Mouse (Mus musculus) cerebellum, postnatal 36 days (tissue): ENCODE measurements around the gene Frmd4a.
"Not testable (repeated sequence)": the region's sequence is repeated elsewhere in the genome, so short reads cannot be mapped to it uniquely, and the experiment has no call there.

Experiments
- DNase-seq, 2 experiments: peaks; one replicate each; pipeline ENCODE4 v3.0.0; 2021 to 2022; ENCODE audit warnings: mixed read lengths in 2 of 2

The Frmd4a gene

DNA sequence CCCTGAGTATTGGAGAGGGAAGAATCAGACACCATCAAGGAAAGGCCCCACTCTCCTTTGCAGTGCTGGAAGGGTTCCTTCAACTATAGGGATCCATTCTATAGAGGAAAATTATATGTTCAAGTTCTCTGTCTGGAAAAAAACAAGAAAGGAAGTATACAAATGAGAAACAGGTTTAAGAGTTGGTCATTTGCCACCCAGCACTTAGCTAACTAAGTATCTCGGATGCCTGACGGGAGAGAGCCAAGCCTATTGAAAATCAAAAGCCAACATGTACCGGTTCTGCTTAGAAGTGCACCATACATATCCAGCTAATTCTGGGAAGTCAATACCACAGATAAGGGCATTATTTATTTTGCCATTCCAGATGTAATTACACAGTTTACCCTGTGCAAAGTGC lies 274.2 kb downstream of the Frmd4a start:
- no peak for DNase-seq

DNA sequence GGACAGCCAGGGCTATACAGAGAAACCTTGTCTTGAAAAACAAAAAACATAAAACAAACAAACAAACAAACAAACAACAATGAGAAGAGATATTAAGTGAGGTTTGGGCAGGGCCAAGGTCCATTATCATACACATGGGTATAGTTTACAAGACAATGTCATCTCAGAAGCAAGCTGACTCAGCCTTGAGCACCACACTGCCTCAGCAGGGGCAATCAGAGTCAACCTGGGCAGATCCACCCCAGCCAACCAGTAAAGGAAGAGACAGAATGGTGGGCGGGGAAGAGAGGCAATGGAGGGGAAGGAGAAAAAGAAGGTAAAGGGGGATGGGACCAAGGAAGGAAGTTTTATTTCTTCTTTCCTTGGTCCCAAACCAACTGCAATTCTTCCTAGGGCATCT lies 276.2 kb downstream of the Frmd4a start:
- no peak for DNase-seq

DNA sequence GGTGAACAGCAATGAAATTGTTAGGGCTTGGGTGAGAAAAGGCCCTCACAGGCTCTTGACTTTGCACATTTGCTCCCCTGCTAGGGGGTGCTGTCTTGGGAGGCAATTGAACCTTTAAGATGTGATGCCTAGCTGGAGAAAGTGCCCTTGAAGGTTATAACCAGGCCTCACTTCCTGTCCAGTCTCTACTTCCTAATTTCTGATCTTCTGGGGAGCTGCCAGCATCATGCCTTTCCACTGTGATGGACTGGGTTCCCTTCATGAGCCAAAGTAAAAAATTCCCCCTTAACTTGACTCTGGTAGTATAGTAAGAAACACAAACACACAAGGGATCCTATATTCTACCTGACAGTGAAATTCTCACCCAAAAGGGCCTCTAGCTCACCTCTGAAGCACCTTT lies 278.1 kb downstream of the Frmd4a start:
- no peak for DNase-seq

DNA sequence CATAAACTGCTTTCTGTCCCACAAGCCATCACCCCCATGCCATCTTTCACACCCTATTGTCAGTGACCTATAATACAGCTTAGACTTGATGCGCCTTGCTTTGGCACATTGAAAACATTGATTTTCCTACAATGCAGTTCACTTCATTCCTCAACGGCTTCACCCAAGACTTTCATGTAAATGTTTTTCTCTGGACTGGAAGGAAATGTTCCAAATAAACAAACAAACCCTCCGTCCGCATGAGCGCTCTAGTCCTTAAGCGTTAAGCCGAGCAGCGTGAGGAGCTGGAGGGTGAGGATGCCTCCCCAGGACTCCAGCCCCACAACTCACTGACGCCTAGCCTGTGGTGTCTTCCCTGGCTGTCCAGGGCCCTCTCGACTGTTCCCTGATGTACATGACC lies 279.4 kb downstream of the Frmd4a start:
- DNase-seq = no peak

DNA sequence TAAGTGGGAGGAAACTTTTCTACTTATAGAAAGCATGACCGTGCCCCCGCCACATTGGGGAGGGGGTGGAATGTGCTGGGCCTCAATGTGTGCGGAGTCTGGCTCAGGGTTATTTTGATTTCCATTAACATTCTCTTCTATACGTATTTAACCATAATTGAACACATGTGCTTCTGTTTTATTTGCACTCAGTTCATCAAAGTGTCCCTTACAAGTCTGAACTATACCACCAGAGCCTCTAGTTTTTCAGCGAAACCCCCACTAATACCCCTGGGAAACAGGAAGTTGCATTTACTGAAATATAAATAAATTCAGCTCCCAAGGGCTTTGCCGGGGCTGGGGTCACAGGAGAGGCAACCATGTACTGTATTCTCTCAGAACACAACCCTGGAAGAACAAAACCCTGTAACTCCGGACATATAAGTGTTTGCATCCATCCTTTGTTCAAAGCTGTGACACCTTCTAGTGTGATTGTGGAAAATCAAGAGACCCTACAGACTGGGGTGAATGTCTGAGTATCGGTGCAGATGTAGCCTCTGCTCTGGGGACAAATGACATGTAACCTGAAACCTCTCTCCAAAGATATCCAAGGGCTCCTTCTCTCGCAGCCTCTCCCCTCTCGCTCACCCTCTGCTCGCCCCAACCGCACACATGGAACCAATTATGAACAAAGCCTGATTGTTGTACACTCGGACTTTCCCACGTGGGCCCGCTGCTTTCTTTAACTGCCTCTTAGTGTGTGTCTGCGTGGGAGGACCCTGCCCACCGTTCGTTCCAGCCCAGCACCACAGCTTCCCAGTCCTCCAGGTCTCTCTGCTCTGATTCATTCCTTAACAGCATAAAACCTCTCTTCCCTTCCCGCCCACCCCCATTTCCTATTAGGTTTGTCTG lies 281.1 kb downstream of the Frmd4a start:
- DNase-seq = no peak

DNA sequence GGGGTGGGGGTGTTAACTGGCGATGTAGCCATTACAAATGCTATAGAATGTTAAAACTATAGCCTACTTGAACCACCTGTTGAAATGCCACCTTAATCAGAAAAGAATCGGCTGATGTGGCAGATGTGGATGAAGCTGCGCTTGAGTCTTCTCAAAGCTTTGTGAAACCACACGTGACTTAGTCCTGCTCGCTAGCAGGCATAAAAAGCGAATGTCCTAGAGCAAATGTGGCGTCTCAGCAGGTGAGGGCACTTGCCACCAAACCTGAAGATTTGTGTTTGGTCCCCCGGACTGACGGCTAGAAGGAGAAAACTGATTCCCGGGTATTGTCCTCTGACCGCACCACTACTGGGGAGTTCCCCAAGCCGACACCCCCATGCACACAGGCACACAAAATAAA lies 282.1 kb downstream of the Frmd4a start:
- DNase-seq = no peak

DNA sequence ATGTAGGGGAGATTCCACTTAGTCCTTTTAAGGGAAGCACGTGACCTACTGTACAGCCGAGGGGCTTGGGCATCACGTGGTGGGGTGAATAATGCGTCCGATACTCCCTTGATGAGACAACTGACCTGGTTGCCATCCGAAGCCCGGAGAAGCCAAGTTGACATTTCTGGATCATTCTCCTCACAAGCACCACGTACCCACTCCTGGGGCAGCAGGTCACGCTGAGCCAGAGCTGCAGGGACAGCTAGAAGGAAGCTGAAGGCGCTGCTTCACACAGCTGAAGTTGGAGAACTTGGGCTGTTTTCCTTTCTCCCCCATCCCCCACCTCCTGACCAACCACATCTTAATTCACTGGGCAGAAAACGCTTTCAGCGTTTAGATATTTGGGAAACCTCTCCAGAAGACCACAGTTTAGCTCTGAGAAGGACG lies 282.9 kb downstream of the Frmd4a start:
- no peak for DNase-seq

DNA sequence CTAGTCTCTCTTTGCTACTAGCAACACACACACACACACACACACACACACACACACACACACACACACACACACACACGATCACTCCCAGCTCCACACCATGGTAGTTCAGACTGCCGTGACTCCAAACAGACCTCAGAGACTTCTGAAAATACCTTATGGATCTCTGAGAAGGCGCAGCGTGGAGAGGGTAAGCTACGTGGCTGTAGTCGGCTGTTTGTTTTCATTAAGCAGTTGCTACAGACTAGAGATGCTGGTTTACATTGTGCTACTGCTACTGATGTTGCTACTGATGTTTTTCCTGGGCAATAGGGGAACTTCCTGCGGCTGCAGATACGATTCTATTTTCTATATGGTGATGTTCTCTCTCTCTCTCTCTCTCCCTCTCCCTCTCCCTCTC lies 283.3 kb downstream of the Frmd4a start:
- no peak for DNase-seq

DNA sequence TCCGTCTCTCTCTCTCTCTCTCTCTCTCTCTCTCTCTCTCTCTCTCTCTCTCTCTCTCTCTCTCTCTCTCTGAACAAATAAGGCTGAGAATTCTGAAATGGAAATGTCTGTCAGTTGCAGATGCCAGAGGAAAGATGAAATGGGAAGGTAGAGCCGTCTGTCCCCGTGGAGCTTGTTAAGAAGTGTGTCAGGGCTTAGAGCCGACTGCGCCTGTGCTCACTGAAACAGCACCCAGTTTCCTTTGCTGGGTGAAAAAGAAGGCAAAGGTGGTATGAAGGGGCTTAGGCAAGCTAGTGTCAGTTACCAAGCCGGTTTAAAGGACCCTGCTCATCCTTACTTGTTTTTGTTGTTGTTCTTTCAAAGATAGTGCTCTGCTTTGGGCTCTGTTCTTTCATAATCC lies 283.7 kb downstream of the Frmd4a start:
- DNase-seq = no peak

DNA sequence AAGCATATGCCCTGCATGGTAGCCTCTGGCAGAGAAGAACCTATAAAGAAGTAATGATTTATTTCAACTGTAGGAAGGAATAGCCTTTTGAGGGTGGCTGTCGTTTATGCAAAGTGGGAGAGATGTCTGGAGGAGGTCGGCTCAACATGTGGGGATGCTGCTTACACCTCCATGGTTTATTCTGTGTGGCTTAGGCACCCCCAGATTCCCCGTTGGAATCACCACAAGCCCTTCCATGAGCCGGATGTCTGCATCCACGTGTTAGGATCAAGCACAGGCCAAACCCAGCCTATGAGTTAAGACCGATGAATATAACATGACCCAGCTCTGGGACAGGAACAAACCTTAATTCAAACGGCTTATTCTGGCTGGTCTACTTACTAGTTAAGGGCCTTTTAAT lies 284.2 kb downstream of the Frmd4a start:
- DNase-seq = no peak

DNA sequence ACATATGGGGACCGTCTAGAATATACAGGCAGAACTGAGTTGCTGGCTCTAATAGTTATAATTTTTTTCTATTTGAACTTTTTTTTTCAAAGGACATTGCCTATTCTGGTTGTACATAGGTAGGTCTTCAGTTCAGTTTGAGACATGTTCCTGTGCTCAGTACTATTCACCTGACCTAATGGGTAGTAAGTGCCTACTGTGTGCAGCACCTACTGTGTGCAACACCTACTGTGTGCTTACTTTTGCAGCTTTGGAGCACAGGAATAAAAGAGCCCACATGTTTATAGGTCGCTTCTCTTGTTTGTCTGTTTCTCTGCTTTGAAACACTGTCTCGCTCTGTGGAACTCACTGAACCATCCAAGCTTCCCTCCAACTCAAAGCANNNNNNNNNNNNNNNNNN lies 284.6 kb downstream of the Frmd4a start:
- DNase-seq = no peak

DNA sequence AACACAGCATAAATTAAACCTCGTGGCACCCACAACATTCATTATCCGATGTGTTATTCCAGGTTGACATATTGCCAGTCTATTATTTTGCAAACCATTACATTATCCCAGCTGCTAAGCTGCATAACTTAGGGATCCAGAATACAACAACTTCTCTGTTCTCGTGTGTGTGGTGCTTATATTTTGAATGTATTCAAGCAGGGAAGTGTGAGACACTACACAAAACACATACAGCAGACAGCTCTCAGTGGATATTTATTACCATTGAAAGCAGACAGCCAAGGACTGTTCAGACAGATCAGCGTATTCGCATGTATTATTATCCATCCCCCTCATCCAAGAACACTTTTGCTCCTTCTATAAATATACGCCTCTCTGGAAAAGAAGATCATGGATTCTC lies 289.6 kb downstream of the Frmd4a start:
- DNase-seq = no peak

DNA sequence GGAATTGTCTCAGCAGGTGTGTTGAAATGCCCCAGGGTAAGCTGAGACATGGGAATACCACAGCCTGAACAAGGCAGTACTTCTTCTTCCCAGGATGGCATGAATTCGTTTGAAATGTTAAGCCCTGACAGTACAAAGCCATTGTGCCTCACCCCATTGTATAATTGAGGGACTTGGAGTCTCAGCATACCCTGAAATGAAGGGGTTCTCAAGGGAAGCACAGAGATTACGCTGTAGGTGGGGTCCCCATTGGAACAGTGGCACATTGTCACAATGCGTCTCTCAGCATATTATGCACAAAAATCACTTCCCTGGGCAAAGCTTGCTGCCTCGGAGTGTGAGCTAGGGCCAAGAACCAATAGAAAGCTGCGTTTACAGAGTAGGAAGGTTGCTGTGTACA lies 297.0 kb downstream of the Frmd4a start:
- DNase-seq = no peak

DNA sequence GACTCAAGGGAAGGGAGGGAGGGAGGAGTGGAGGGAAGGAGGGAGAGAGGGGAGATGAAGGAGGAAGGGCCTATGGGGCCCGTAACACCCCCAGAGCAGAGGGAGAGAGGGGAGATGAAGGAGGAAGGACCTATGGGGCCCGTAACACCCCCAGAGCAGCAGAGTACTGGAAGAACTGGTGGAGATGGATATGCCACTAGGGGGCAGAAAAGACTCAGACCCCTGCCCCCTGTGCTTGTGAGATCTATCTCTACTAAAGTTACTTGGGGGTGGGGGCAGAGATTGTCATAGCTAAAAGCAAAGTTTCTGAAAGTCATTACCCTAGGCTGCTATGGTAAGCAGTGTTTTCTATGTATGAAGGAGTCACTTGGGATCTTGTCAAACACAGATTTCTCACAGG lies 299.1 kb downstream of the Frmd4a start:
- no peak for DNase-seq

DNA sequence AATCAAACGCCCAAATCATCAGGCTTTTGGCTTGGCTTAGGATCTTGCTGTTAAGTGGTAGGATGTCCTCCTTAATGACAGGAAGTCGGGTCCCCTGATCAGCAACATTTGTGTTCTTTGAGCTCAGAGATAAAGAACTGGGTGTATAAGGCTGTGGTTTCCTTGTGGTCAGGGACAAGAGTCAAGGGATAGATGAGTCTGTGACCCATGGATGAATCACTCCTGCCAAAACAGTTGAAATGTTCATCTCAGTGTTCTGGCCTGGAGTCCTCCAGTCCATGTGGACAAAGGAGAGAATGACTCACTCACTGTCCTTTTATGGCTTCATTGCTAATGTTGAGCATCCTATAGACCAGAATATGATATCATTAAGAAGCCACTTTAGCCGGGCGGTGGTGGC lies 300.6 kb downstream of the Frmd4a start:
- DNase-seq = no peak

DNA sequence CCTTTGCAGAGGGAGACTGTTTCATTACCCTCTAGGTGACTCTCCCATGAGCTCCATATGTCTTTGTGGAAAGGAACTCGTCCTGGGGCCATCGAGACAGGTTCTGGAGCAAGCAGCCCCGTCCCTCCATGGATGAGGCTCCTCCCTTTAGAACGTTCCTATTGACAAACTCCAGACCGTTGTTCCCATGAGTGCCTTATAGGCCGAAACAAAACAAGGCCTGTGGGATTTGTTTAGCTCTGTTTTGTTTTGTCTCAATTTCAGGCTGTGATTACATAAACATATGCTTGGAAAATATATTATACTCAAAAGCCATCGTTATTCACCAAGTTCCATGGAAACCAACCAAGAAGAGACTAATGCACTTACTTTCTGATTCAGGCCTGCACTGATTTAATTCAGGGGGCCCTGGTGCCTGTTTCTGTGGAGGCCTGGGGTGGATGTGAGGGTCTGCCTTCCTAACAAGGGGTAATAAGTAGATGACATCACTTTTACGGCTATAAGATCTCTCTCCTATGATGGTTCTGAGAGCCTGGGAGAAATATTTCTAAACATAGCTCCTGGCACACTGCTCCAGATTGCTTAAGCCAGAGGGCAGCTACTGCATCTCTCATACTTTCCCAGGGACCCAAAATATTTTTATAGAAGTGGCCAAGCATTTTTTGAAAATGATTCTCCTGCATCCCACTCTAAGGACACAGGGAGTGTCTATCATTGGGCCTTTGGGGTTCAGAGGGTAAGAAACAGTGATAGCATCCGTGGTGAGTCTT lies 308.9 kb downstream of the Frmd4a start:
- DNase-seq = no peak

DNA sequence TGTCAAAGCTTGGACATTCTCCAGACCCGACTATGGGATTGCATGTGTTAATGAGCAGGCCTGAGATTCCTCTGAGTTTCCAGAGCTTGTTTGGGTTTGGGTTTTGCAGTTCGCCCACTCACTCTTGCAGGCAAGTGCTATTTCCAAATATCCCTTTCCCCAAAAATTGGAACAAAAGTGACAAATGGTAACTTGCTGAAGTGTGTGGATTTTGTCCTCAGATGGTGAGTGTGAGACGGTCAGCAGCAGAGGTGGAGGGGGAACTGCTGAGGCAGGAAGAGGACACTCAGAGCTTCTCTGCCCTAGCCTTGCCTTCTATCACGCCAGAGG lies 309.5 kb downstream of the Frmd4a start:
- no peak for DNase-seq

DNA sequence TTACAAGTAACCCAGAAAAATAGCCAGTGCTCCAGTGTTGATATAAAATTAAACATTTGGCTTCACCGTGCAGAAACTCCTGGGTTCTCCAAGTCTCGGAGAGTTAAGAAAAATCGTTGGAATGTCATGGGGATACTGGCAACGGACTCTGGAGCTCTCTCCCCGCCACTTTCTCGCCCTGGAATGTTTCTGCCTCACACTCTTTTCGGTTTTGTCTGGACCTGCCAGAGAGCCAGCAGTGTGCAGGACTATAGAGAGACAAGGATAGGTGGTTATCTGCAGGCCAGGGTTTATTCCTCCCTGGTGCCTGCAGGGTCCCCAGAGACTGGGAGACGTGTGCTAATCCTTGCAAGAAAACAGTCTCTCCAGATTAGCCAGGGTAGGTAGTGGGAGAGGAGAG lies 314.9 kb downstream of the Frmd4a start:
- DNase-seq = no peak

DNA sequence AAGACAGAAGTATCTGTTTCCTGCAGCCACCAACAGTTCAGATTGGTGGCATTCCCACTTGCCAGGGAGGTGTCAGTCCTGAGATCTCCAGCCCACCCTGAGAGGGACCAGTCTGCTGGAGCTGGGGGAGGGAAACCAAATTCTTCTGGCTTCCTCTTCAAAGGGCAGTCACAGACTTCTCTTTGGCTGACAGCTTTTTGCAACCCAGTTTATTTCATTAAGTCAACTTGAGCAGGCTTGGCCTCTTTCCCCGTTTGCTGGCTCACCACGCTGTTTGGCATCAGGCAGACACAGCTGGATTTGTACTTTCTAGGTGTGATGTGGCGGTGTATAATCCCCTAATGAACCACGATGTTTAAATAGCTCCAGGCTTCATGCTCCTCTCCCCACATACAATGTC lies 316.7 kb downstream of the Frmd4a start:
- DNase-seq = no peak

DNA sequence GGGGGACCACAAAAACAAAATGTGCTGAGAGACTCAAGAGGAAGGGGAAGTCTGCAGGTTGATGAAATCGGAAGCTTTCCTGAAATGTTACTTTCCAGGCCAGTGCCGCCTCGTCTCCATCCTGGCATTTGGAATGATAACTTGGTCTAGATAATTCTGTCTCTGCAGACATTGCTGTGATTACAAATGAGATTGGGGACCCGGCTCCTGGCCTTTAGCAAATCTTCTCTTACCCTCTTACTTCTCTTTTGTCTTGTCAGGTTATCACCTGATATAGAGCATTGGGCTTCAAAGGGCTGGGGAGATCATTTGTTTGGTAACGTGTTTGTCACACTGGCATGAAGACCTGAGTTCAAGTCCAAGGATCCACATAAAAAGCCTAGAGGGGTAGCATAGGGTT lies 317.4 kb downstream of the Frmd4a start:
- DNase-seq = no peak

DNA sequence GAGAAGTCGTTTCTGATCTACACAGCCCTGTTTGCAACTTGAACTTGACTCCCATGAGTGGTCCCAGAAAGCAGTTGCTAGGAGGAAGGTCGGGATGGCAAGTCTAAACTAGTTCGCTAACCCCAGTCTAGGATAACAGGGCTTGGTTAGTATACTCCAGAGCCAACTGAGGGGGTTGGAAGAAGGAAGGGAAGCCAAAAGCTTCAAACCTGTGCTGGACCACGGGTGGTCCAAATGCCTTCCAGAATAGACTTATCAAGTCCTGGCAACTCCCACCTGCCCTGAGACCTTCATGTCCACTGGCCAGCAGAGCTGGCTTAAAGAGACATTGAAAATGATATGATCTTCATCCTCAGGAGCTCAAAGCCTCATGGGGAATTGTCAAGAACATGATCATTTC lies 318.4 kb downstream of the Frmd4a start:
- no peak for DNase-seq

DNA sequence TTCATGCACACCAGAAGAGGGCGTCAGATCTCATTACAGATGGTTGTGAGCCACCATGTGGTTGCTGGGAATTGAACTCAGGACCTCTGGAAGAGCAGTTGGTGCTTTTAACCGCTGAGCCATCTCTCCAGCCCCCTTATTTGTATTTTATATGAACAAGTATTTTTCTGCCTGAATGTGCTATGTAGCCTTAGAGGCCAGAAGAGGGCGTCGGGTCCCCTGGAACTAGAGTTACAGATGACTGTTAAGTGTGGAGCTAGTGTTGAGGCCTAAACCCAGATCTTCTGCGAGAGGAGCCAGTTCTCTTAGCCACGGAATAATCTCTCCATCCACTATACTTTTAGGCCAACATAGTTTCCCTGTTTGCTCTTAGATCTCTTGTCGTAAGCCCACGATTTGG lies 320.8 kb downstream of the Frmd4a start:
- not testable (repeated sequence) for DNase-seq

DNA sequence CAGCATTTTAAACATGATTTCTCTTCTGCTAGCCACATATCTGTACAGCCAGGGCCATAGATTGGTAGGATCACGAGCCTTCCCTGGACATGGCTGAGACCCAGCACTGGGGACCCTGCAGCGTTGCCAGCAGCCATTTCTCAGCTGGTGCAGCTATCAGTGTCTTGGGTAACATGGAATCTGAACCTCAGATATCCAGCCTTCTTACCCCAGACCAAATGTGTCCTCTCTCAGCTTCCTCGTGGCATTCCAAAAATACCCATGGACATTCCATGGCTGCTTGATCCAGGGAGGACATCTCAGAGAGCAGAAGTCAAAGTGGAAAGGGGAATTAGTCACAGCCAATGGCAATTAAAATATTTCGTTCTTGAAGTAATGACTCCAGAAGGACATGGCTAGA lies 321.6 kb downstream of the Frmd4a start:
- DNase-seq = no peak

DNA sequence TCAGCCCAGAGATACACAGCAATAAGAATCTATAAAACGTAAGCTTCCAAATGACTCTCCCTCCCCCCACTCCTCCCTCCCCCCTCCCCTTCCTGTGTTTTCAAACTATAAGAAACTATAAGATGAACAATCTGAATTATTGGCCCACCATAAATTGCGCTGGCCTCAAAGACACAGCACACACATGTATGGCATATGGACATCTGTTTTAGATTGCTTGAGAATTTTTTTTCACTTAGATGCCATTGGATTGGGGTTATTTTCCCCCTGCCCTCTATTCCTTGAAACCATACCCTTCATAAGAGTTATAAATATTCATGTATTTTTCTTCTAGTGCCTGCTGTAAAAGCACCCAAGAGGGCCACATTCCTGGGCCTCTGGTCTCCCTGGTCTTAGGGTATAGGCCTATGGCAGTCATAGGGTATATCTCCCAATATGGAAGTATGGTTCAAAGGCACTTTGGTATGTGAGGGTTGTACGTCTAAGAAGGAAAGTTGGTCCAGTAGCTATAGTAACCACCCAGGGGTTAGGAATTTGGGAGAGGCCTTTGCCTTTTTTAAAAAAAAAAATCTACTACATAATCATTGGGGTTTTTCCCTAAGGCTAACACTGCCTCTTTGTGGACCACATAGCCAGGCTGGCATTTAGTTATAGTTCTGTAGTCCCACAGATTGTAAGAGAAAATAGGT lies 322.2 kb downstream of the Frmd4a start:
- no peak for DNase-seq
